In genomic region chr3:126976793-126977192, GRCm38 (mm10) we compare ENCODE assay signal across 20 mouse cellular contexts.
DNase-seq lines count a peak whose midpoint lies in the region; ATAC-seq and TF ChIP-seq lines count a peak whose summit lies in the region.
"Had no signal": no experiment of that assay in that cellular context is flagged by ENCODE, and none has a peak within 500 bp of the region (broad histone marks: within the 10 kb centered on the region; RNA-seq: fewer than 3 reads in every experiment).

No protein-coding gene starts in this region.

- H3K9me3 ChIP-seq in neural tube, embryonic 15.5 days (replicated peaks) = no peaks in the 10 kb centered on the region
- no peaks in the 10 kb centered on the region for H3K9me3 ChIP-seq in kidney, embryonic 16.5 days (ENCODE audit: low read length)
- H3K9me3 ChIP-seq: forebrain, embryonic 13.5 days; heart, embryonic 15.5 days; limb, embryonic 12.5 days; liver, embryonic 15.5 days had no signal

- no peaks in the 10 kb centered on the region for H3K4me1 ChIP-seq in testis, adult 2 months (ENCODE audit: control insufficient read depth, insufficient read depth, low read length)
- 0 out of 2 replicates have a peak, but pooled peaks cover 5% of the 10 kb centered on the region for H3K4me1 ChIP-seq in neural tube, embryonic 15.5 days
- no peaks in the 10 kb centered on the region for H3K4me1 ChIP-seq in kidney, embryonic 16.5 days (ENCODE audit: insufficient read depth, low read length)
- H3K4me1 ChIP-seq: forebrain, embryonic 13.5 days; heart, embryonic 15.5 days; limb, embryonic 12.5 days; liver, embryonic 15.5 days had no signal

- peak overlapping the region; percentile 52; the same call in 1 of the 2 replicates for H3K27ac ChIP-seq in layer of hippocampus, adult 2 months
- H3K27ac ChIP-seq in testis, adult 2 months (ENCODE audit: control insufficient read depth, insufficient read depth, low read depth, low read length) = peak overlapping the region; percentile 64
- H3K27ac ChIP-seq in neural tube, embryonic 15.5 days (replicated peaks) = peak overlapping the region; percentile 54; the same call in 1 of the 2 replicates
- H3K27ac ChIP-seq in kidney, embryonic 16.5 days (ENCODE audit: low read length) = no peak overlapping the region
- H3K27ac ChIP-seq: forebrain, embryonic 13.5 days; heart, embryonic 15.5 days; left cerebral cortex, adult 2 months; limb, embryonic 12.5 days; liver, embryonic 15.5 days had no signal

- no peak overlapping the region for H3K4me3 ChIP-seq in layer of hippocampus, adult 2 months
- H3K4me3 ChIP-seq in testis, adult 2 months (ENCODE audit: control insufficient read depth, low read depth, low read length) = peak overlapping the region; percentile 20
- H3K4me3 ChIP-seq in neural tube, embryonic 15.5 days (replicated peaks) = no peak overlapping the region
- H3K4me3 ChIP-seq in kidney, embryonic 16.5 days (ENCODE audit: low read length) = no peak overlapping the region
- H3K4me3 ChIP-seq: erythroblast, embryonic 14.5 days; forebrain, embryonic 13.5 days; heart, embryonic 15.5 days; left cerebral cortex, adult 2 months; limb, embryonic 12.5 days; liver, embryonic 15.5 days had no signal

- WGBS in neural tube, embryonic 15.5 days = 77% methylated on average over 16 of the region's 16 CpGs
- 78% methylated on average over 16 of the region's 16 CpGs for WGBS in kidney, embryonic 16.5 days

- DNase-seq in layer of hippocampus, adult 2 months (ENCODE audit: low spot score in 2 of 2) = no peak
- DNase-seq in layer of hippocampus, postnatal 10 days (ENCODE audit: low spot score in 2 of 2) = no peak
- DNase-seq in testis, postnatal 10 days (ENCODE audit: low spot score) = no peak
- DNase-seq in urinary bladder, postnatal 14 days (ENCODE audit: low spot score) = no peak
- DNase-seq: adrenal gland, postnatal 36 days; gastrocnemius, postnatal 10 days; kidney, adult 9 months; lung, embryonic 14.5 days; lung, postnatal 14 days; thymus, postnatal 25 days had no signal

- H3K4me2 ChIP-seq in neural tube, embryonic 15.5 days = no peak overlapping the region
- no peak overlapping the region for H3K4me2 ChIP-seq in kidney, embryonic 16.5 days (replicated peaks; ENCODE audit: low read depth, low read length)
- H3K4me2 ChIP-seq: forebrain, embryonic 13.5 days; heart, embryonic 15.5 days; limb, embryonic 12.5 days; liver, embryonic 15.5 days; lung, embryonic 14.5 days had no signal

- peak; percentile 43 for TF ChIP-seq POLR2A in testis, adult 2 months (IDR thresholded peaks at IDR 0.05; ENCODE audit: control insufficient read depth, low read depth, low read length)

- H3K36me3 ChIP-seq in testis, adult 2 months (ENCODE audit: control insufficient read depth, insufficient read depth, low read length) = no peaks in the 10 kb centered on the region
- peaks cover 29% of the 10 kb centered on the region for H3K36me3 ChIP-seq in neural tube, embryonic 15.5 days
- no peaks in the 10 kb centered on the region for H3K36me3 ChIP-seq in kidney, embryonic 16.5 days (ENCODE audit: insufficient read depth, low read length)
- H3K36me3 ChIP-seq: heart, embryonic 15.5 days; limb, embryonic 12.5 days; liver, embryonic 15.5 days had no signal

- no peak overlapping the region for H3K9ac ChIP-seq in neural tube, embryonic 15.5 days (replicated peaks)
- H3K9ac ChIP-seq in kidney, embryonic 16.5 days (replicated peaks; ENCODE audit: low read length) = no peak overlapping the region
- H3K9ac ChIP-seq: forebrain, embryonic 13.5 days; heart, embryonic 15.5 days; limb, embryonic 12.5 days; liver, embryonic 15.5 days; lung, embryonic 14.5 days had no signal

- no peak for ATAC-seq in neural tube, embryonic 15.5 days (ENCODE audit: low FRiP score)
- ATAC-seq in kidney, embryonic 16.5 days (ENCODE audit: low FRiP score, low TSS enrichment) = no peak
- ATAC-seq: forebrain, embryonic 13.5 days; intestine, postnatal 0 days had no signal

- no peak for TF ChIP-seq CTCF in layer of hippocampus, adult 2 months (conservative IDR thresholded peaks at IDR 0.05)
- no peak for TF ChIP-seq CTCF in testis, adult 2 months (IDR thresholded peaks at IDR 0.05; ENCODE audit: control insufficient read depth, insufficient read depth, insufficient replicate concordance, low read depth, low read length)

- H3K27me3 ChIP-seq in testis, adult 2 months (ENCODE audit: control insufficient read depth, insufficient read depth, low read length) = no peaks in the 10 kb centered on the region
- no peaks in the 10 kb centered on the region for H3K27me3 ChIP-seq in neural tube, embryonic 15.5 days (replicated peaks)
- no peaks in the 10 kb centered on the region for H3K27me3 ChIP-seq in kidney, embryonic 16.5 days (ENCODE audit: insufficient read depth, low read length)
- H3K27me3 ChIP-seq: forebrain, embryonic 13.5 days; heart, embryonic 15.5 days; limb, embryonic 12.5 days; liver, embryonic 15.5 days had no signal
